Mouse (Mus musculus): ENCODE measurements at regions not wholly inside any gene's neighbourhood (a gene's known extent, or its start where the extent isn't known, plus 50 kb on each side); places are given as distances from the start of the nearest gene placed in this dataset.

- Histone ChIP-seq H3K27me3 (ENCODE audit: control insufficient read depth, insufficient read depth, insufficient read length) (no peaks in the 10 kb centered on the region), H3K4me3 (ENCODE audit: insufficient read depth, poor library complexity, severe bottlenecking) (no peak overlapping the region), H3K36me3 (ENCODE audit: control insufficient read depth, insufficient read depth) (no peaks in the 10 kb centered on the region), H3K79me3 (ENCODE audit: low read depth) (no peaks in the 10 kb centered on the region), H3ac (ENCODE audit: control insufficient read depth, insufficient read length, low read depth) (no peak overlapping the region), H3K79me2 (ENCODE audit: control insufficient read depth, insufficient read depth) (no peaks in the 10 kb centered on the region)
- TF ChIP-seq CEBPB (IDR thresholded peaks at IDR 0.05; ENCODE audit: low read depth) (no peak), USF1 (IDR thresholded peaks at IDR 0.05; ENCODE audit: low read depth) (no peak), FOSL1 (IDR thresholded peaks at IDR 0.05; ENCODE audit: insufficient read depth, low read length, poor library complexity, severe bottlenecking) (no peak), CTCF (IDR thresholded peaks at IDR 0.05; ENCODE audit: control insufficient read depth, insufficient read depth, insufficient read length) (no peak), MYOG (IDR thresholded peaks at IDR 0.05; ENCODE audit: control insufficient read depth, extremely low read depth, insufficient read length) (no peak), MAX (IDR thresholded peaks at IDR 0.05) (no peak), MYOD1 (IDR thresholded peaks at IDR 0.05; ENCODE audit: control insufficient read depth, insufficient read length, low read depth) (no peak)
Measured at GRCm38 (mm10) chr1:120910801-120911200, 308.6 kb downstream of the En1 start.

DNA sequence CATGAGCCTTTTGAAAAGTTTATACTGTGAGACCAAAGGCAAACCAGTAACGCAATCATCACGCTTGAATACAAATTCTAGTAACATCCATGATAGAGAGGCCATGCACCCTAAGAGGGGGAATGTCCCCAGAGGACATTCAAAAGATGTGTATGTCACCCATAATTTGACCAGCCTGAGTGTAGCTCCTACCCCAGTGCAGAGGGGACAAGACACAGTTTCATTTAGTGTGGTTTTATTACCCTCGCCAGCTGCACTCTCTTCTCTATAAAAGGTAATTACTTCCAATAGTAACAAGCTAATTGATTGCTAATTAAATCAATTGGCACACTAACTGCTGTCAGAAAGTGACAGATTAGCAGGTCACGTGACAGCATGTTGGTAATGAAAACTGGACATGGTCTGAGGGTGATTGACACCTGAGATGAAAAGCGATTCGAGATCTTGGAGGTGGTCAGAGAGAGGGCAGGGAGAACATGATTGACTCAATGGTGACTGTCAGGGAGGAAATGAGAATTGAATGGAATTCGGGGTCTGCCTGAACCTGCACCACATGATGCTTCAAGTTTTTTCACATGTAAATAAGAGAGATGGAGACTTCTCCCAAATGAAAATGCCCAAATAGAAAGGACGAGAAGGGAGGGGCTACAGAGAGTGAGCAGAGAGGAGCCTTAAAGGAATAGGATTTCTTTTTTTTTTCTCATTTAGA is 309.9 kb downstream of the En1 start:
- no peaks in the 10 kb centered on the region for H3K79me2 ChIP-seq (ENCODE audit: control insufficient read depth, insufficient read depth)
- no peaks in the 10 kb centered on the region for H3K27me3 ChIP-seq (ENCODE audit: control insufficient read depth, insufficient read depth, insufficient read length)
- no peak for TF ChIP-seq CEBPB (IDR thresholded peaks at IDR 0.05; ENCODE audit: low read depth)
- no peak for TF ChIP-seq MAX (IDR thresholded peaks at IDR 0.05)
- TF ChIP-seq CTCF (IDR thresholded peaks at IDR 0.05; ENCODE audit: control insufficient read depth, insufficient read depth, insufficient read length) = no peak
- TF ChIP-seq FOSL1 (IDR thresholded peaks at IDR 0.05; ENCODE audit: insufficient read depth, low read length, poor library complexity, severe bottlenecking) = no peak
- TF ChIP-seq USF1 (IDR thresholded peaks at IDR 0.05; ENCODE audit: low read depth) = no peak
- no peak for TF ChIP-seq MYOG (IDR thresholded peaks at IDR 0.05; ENCODE audit: control insufficient read depth, extremely low read depth, insufficient read length)
- no peak for TF ChIP-seq MYOD1 (IDR thresholded peaks at IDR 0.05; ENCODE audit: control insufficient read depth, insufficient read length, low read depth)
- H3K79me3 ChIP-seq (ENCODE audit: low read depth) = no peaks in the 10 kb centered on the region
- H3K36me3 ChIP-seq (ENCODE audit: control insufficient read depth, insufficient read depth) = no peaks in the 10 kb centered on the region
- H3K4me3 ChIP-seq (ENCODE audit: insufficient read depth, poor library complexity, severe bottlenecking) = no peak overlapping the region
- H3ac ChIP-seq (ENCODE audit: control insufficient read depth, insufficient read length, low read depth) = no peak overlapping the region

DNA sequence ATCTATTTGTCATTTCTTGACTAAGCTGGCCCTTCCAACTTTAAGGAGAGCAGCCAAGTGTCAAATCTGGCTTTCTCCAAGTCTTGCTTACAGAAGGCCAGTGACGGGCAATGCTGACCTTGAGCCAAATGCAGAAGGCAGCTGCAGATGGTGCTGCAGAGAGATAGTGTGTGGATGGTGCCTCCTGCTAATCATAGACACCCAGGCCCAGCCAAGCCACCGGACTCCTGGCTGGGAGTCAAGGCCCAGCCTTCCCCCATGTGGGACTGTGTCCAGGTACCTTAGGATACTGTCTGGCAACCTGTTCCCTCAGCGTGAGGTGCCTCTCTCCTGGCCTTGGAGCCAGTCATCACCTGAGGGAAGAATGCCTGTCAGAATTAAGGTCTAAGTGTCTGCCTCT is 319.3 kb downstream of the En1 start:
- H3K27me3 ChIP-seq (ENCODE audit: control insufficient read depth, insufficient read depth, insufficient read length) = no peaks in the 10 kb centered on the region
- no peaks in the 10 kb centered on the region for H3K79me3 ChIP-seq (ENCODE audit: low read depth)
- H3K79me2 ChIP-seq (ENCODE audit: control insufficient read depth, insufficient read depth) = no peaks in the 10 kb centered on the region
- no peak for TF ChIP-seq MYOD1 (IDR thresholded peaks at IDR 0.05; ENCODE audit: control insufficient read depth, insufficient read length, low read depth)
- no peak for TF ChIP-seq CTCF (IDR thresholded peaks at IDR 0.05; ENCODE audit: control insufficient read depth, insufficient read depth, insufficient read length)
- TF ChIP-seq CEBPB (IDR thresholded peaks at IDR 0.05; ENCODE audit: low read depth) = no peak
- no peak for TF ChIP-seq MYOG (IDR thresholded peaks at IDR 0.05; ENCODE audit: control insufficient read depth, extremely low read depth, insufficient read length)
- no peak for TF ChIP-seq USF1 (IDR thresholded peaks at IDR 0.05; ENCODE audit: low read depth)
- no peak for TF ChIP-seq FOSL1 (IDR thresholded peaks at IDR 0.05; ENCODE audit: insufficient read depth, low read length, poor library complexity, severe bottlenecking)
- no peak for TF ChIP-seq MAX (IDR thresholded peaks at IDR 0.05)
- no peak overlapping the region for H3K4me3 ChIP-seq (ENCODE audit: insufficient read depth, poor library complexity, severe bottlenecking)
- no peak overlapping the region for H3ac ChIP-seq (ENCODE audit: control insufficient read depth, insufficient read length, low read depth)
- no peaks in the 10 kb centered on the region for H3K36me3 ChIP-seq (ENCODE audit: control insufficient read depth, insufficient read depth)

DNA sequence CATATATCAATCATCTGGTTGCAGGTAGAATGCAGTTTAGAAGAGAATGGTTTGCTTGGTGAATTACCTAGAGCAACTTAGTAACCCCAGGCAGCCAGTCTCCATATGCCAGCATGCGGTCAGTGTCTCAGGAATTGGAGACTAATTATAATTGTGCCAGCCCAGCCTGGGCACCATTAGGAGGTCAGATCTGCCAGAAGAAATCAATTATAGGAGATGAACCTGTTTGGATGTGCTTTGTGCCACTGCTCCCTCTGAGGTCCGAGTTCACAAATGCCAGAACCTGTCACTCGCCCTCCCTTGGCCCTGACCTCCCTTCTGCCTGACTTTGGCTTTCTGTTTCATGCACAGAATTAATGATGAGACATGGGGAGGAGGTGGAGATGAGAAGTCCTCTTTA is 323.1 kb downstream of the En1 start:
- H3K79me3 ChIP-seq (ENCODE audit: low read depth) = no peaks in the 10 kb centered on the region
- H3K27me3 ChIP-seq (ENCODE audit: control insufficient read depth, insufficient read depth, insufficient read length) = no peaks in the 10 kb centered on the region
- no peak overlapping the region for H3ac ChIP-seq (ENCODE audit: control insufficient read depth, insufficient read length, low read depth)
- H3K4me3 ChIP-seq (ENCODE audit: insufficient read depth, poor library complexity, severe bottlenecking) = no peak overlapping the region
- TF ChIP-seq MAX (IDR thresholded peaks at IDR 0.05) = no peak
- TF ChIP-seq USF1 (IDR thresholded peaks at IDR 0.05; ENCODE audit: low read depth) = no peak
- no peak for TF ChIP-seq CTCF (IDR thresholded peaks at IDR 0.05; ENCODE audit: control insufficient read depth, insufficient read depth, insufficient read length)
- TF ChIP-seq MYOG (IDR thresholded peaks at IDR 0.05; ENCODE audit: control insufficient read depth, extremely low read depth, insufficient read length) = no peak
- TF ChIP-seq FOSL1 (IDR thresholded peaks at IDR 0.05; ENCODE audit: insufficient read depth, low read length, poor library complexity, severe bottlenecking) = no peak
- TF ChIP-seq CEBPB (IDR thresholded peaks at IDR 0.05; ENCODE audit: low read depth) = no peak
- no peak for TF ChIP-seq MYOD1 (IDR thresholded peaks at IDR 0.05; ENCODE audit: control insufficient read depth, insufficient read length, low read depth)
- H3K36me3 ChIP-seq (ENCODE audit: control insufficient read depth, insufficient read depth) = no peaks in the 10 kb centered on the region
- no peaks in the 10 kb centered on the region for H3K79me2 ChIP-seq (ENCODE audit: control insufficient read depth, insufficient read depth)

DNA sequence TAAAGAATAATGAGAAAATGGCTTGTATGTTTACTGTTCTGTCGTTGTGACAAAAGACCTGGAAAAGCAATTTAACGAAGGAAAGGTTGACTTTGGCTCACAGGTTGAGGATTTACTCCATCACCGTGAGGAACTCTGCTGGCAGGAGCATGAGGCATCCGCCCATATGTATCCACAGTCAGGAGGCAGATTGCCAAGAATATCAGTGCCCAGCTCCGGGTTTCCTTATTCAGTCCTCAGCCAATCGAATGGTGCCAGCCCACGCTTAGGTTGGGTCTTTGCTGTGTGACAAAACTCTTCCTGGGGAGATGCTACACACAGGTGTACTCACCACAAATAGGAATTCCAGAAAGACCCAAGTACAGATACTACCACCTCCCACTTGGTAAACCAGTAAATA is 327.9 kb downstream of the En1 start:
- H3K27me3 ChIP-seq (ENCODE audit: control insufficient read depth, insufficient read depth, insufficient read length) = no peaks in the 10 kb centered on the region
- H3K4me3 ChIP-seq (ENCODE audit: insufficient read depth, poor library complexity, severe bottlenecking) = no peak overlapping the region
- no peak overlapping the region for H3ac ChIP-seq (ENCODE audit: control insufficient read depth, insufficient read length, low read depth)
- no peaks in the 10 kb centered on the region for H3K79me3 ChIP-seq (ENCODE audit: low read depth)
- H3K36me3 ChIP-seq (ENCODE audit: control insufficient read depth, insufficient read depth) = no peaks in the 10 kb centered on the region
- H3K79me2 ChIP-seq (ENCODE audit: control insufficient read depth, insufficient read depth) = no peaks in the 10 kb centered on the region
- TF ChIP-seq MAX (IDR thresholded peaks at IDR 0.05) (no peak), CEBPB (IDR thresholded peaks at IDR 0.05; ENCODE audit: low read depth) (no peak), MYOD1 (IDR thresholded peaks at IDR 0.05; ENCODE audit: control insufficient read depth, insufficient read length, low read depth) (no peak), USF1 (IDR thresholded peaks at IDR 0.05; ENCODE audit: low read depth) (no peak), MYOG (IDR thresholded peaks at IDR 0.05; ENCODE audit: control insufficient read depth, extremely low read depth, insufficient read length) (no peak), CTCF (IDR thresholded peaks at IDR 0.05; ENCODE audit: control insufficient read depth, insufficient read depth, insufficient read length) (no peak), FOSL1 (IDR thresholded peaks at IDR 0.05; ENCODE audit: insufficient read depth, low read length, poor library complexity, severe bottlenecking) (no peak)
